Mouse (Mus musculus): ENCODE results near the gene 4930558K02Rik. TPM values are rescaled to one million over a fixed set of nuclear protein-coding genes. Genes with fewer than 3 reads are reported as not detected.

The 4930558K02Rik gene
- polyA plus RNA-seq, 1 experiment from 2014 or later: not detected

DNA sequence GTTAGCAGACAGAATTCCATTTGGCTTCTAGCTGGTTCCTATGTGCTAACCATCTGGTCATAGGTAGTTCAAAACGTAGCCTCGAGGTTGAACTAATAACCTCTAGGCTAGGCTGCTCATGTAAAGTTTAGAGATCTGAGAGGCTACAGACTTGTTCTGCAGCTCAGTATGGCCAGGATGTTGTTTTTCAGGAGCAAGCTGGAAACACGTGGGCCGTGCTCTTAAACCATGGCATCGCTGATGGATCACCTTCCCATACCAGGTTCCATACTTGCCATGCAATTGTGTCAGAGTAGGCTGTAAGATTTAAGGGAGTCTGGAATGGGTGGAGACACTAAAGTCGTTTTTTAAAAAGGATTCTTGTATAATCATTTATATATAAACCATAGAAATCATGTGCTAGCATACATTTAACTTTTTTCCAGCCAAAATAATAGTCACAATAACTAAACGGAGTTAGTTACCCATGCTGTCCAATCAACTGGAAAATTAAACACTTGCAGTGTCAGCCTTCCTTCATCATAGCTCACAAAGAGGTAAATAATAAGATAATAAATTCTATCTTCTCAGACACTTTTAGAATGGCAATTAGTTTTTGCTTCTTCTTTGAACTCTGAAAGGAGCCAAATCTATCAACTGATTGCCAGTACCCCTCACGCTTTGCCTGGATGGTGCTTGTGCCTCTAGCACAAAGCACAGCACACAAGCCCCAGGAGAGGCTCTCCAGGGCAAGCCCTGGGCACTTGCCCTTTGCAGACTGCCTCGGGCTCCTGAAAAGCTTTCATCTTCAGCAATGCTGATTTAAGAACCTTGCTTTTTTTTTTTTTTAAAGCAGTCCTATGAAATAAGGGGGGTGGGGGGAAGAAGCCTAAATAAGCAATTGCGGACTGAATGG lies 11.5 kb upstream of the 4930558K02Rik start:
- no peak overlapping the region for H3K4me3 ChIP-seq (replicated peaks)
- no peaks in the 10 kb centered on the region for H3K36me3 ChIP-seq
- no peaks in the 10 kb centered on the region for H3K27me3 ChIP-seq
- 18% methylated on average over 10 of the region's 10 CpGs for WGBS
- peak; percentile 84 for ATAC-seq (replicated peaks; ENCODE audit: low FRiP score)
- H3K4me2 ChIP-seq: peak overlapping the region; percentile 12; the same call in 1 of the 2 replicates
- H3K4me1 ChIP-seq: peaks cover 20% of the 10 kb centered on the region
- no peaks in the 10 kb centered on the region for H3K9me3 ChIP-seq (replicated peaks)
- no peak overlapping the region for H3K9ac ChIP-seq
- peak overlapping the region; percentile 49; the same call in 1 of the 2 replicates for H3K27ac ChIP-seq

DNA sequence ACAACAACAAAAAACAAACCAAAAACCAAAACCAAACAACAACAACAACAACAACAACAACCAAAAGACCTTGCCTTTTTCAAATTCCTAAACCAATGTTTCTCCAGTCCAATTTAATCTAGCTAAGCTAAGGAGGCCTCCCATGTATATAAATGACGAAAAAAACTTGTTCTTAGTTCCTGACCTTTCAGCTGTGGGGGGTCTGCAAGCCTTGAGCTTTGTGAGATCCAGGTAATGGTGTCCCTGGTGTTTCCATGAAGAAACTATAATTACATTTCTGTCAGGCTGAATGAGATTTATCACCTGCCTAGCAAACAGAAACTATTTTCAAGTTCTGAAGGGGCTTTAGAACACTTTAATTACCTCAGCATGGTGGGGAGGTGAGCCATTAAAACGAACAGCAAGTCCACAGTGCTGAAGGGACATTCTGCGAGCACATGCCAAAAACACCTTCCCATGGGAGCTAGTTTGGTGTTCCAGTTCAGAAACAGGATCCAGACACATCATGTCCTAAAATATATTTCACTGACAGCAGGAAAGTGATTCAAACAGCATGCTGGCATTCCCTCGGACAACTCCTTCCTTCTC lies 4.6 kb upstream of the 4930558K02Rik start:
- no peak overlapping the region for H3K4me3 ChIP-seq (replicated peaks)
- no peaks in the 10 kb centered on the region for H3K36me3 ChIP-seq
- H3K9me3 ChIP-seq (replicated peaks): no peaks in the 10 kb centered on the region
- no peak overlapping the region for H3K4me2 ChIP-seq
- ATAC-seq (replicated peaks; ENCODE audit: low FRiP score): 0 out of 2 replicates have a peak, but pooled peaks have one; percentile 35
- H3K27ac ChIP-seq: no peak overlapping the region
- no peaks in the 10 kb centered on the region for H3K27me3 ChIP-seq
- peaks cover 14% of the 10 kb centered on the region; the same call in 1 of the 2 replicates for H3K4me1 ChIP-seq
- H3K9ac ChIP-seq: no peak overlapping the region
- WGBS: 18% methylated on average over 4 of the region's 4 CpGs

DNA sequence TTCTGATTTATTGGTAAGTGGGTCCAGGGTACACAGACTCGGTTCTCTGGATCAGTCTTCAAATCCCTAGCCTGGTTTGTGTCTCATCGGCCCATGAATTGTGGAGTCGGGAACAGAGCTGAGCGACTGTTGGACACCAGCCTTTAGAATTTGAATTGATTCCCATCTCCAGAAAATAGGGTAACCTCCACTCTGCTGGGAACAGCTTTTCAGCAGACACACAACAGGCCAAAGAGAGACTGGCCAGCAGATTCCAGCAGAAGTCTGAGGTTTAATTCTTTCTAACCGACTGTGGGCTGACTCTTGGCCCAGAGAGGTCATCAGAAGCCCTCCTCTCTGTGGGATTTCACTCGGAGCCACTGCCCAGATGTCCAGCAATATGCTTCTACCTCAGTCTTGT lies 4.0 kb upstream of the 4930558K02Rik start:
- Histone ChIP-seq H3K27ac (peak overlapping the region; percentile 48; the same call in 1 of the 2 replicates), H3K4me2 (no peak overlapping the region), H3K9ac (no peak overlapping the region), H3K4me3 (replicated peaks) (no peak overlapping the region), H3K36me3 (no peaks in the 10 kb centered on the region), H3K27me3 (no peaks in the 10 kb centered on the region), H3K4me1 (peaks cover 14% of the 10 kb centered on the region; the same call in 1 of the 2 replicates), H3K9me3 (replicated peaks) (no peaks in the 10 kb centered on the region)
- 52% methylated on average over 6 of the region's 6 CpGs for WGBS
- no peak for ATAC-seq (replicated peaks; ENCODE audit: low FRiP score)

DNA sequence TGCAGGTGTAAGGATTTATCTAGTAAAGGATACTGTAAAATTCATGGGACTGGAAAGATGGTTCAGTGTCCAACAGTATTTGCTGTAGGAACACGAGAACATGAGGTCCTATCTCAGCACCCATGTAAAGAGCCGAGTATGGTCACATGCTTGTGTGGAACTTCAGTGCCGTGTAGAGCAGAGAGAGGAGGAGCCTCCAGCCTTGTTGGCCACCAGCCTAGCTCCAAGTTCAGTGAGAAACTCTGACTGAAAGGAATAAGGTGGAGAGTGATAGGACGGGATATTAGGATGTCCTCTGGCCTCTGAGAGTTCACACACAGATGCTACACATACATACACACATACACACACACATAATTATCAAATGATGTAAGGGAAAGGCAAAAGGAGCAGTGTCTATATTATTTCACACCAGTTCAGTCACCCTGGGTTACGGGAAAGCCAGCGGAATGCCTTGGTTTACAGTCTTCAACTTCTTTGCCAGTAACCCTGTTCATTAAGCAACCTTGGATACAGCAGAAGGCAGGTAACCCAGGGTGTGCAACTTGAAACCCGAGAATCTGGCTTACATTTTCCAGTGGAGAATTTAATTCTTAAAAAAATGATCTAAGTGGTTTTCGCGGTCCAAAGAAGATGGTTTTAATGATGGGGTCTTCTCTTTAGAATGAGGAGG lies 1.3 kb upstream of the 4930558K02Rik start:
- peaks cover 33% of the 10 kb centered on the region for H3K4me1 ChIP-seq
- H3K36me3 ChIP-seq: no peaks in the 10 kb centered on the region
- WGBS: 71% methylated on average over 9 of the region's 9 CpGs
- no peak for ATAC-seq (replicated peaks; ENCODE audit: low FRiP score)
- H3K27me3 ChIP-seq: no peaks in the 10 kb centered on the region
- no peak overlapping the region for H3K4me3 ChIP-seq (replicated peaks)
- no peak overlapping the region for H3K27ac ChIP-seq
- no peak overlapping the region for H3K9ac ChIP-seq
- H3K4me2 ChIP-seq: no peak overlapping the region
- H3K9me3 ChIP-seq (replicated peaks): no peaks in the 10 kb centered on the region

DNA sequence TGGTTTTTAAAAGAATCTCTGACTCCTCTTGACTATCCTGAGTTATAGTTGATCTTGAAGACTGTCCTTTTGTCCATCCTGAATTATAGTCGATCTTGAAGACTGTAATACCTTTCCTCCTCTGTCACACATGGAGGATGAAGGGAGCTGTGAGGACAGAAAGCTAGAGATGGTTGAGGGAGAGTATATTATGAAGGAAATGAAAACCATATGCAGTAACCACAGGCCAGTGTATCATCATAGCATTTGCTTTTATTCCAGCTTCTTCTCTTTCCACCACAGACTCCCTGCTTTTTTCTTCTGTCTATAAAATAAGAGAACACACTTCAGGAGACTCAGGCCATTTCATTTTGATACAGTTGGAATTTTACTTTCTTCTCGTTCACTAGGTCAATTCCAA lies 610 bp upstream of the 4930558K02Rik start:
- WGBS: 86% methylated on average over 2 of the region's 2 CpGs
- no peak overlapping the region for H3K4me2 ChIP-seq
- H3K27ac ChIP-seq: no peak overlapping the region
- no peaks in the 10 kb centered on the region for H3K36me3 ChIP-seq
- H3K4me3 ChIP-seq (replicated peaks): no peak overlapping the region
- peaks cover 35% of the 10 kb centered on the region for H3K4me1 ChIP-seq
- no peaks in the 10 kb centered on the region for H3K9me3 ChIP-seq (replicated peaks)
- no peaks in the 10 kb centered on the region for H3K27me3 ChIP-seq
- ATAC-seq (replicated peaks; ENCODE audit: low FRiP score): no peak
- H3K9ac ChIP-seq: no peak overlapping the region

DNA sequence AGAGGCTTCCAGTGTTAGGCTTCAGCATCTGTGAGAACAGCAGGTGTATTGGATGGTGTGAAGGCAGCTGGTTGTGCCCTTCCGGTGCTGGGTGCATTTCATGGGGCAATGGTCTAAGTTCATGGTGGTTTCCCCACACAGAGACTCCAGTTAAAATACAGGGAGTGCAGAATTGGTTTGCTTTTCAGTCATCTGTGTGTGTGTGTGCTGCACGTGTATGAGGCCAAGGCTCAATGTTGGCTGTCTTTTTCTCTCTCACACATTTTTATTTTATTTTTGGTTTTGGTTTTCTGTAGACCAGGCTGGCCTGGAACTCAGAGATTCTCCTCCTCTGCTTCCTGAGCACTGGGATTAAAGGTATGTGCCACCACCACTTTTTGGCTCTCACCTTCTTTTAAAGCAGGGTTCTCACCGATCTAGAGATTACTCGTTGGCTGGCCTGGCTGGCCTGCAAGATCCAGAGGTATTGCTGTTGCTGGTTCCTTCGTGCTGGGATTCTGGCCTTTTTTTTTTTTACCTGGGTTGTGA lies 1.2 kb downstream of the 4930558K02Rik start:
- no peaks in the 10 kb centered on the region for H3K9me3 ChIP-seq (replicated peaks)
- H3K4me2 ChIP-seq: no peak overlapping the region
- no peak overlapping the region for H3K4me3 ChIP-seq (replicated peaks)
- H3K9ac ChIP-seq: no peak overlapping the region
- no peaks in the 10 kb centered on the region for H3K27me3 ChIP-seq
- no peak overlapping the region for H3K27ac ChIP-seq
- ATAC-seq (replicated peaks; ENCODE audit: low FRiP score): no peak
- no peaks in the 10 kb centered on the region for H3K36me3 ChIP-seq
- peaks cover 39% of the 10 kb centered on the region for H3K4me1 ChIP-seq
- WGBS: 87% methylated on average over 5 of the region's 5 CpGs

DNA sequence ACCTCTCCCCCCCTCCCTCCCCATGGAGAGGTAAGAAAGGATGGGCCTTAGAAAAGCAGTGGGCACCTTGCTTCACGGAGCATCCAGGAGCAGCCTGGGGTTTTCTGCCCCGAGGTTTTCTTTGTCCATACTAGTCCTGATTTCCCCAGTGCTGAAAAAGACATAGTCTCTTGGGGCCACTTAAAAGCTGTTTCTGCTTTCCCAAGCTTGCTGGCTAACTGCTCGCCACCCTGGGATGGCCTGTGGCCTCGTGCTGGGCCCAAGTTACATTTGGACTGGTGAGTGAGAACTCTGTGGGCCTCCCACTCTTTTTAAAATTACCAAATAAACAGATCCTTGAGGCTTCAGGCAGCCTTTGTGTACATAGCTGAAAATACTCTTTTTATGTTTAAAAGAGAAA lies 2.1 kb downstream of the 4930558K02Rik start:
- ATAC-seq (replicated peaks; ENCODE audit: low FRiP score): no peak
- no peak overlapping the region for H3K4me3 ChIP-seq (replicated peaks)
- no peak overlapping the region for H3K4me2 ChIP-seq
- no peaks in the 10 kb centered on the region for H3K27me3 ChIP-seq
- H3K4me1 ChIP-seq: peaks cover 41% of the 10 kb centered on the region
- no peaks in the 10 kb centered on the region for H3K36me3 ChIP-seq
- no peak overlapping the region for H3K27ac ChIP-seq
- no peak overlapping the region for H3K9ac ChIP-seq
- 55% methylated on average over 4 of the region's 4 CpGs for WGBS
- H3K9me3 ChIP-seq (replicated peaks): no peaks in the 10 kb centered on the region

DNA sequence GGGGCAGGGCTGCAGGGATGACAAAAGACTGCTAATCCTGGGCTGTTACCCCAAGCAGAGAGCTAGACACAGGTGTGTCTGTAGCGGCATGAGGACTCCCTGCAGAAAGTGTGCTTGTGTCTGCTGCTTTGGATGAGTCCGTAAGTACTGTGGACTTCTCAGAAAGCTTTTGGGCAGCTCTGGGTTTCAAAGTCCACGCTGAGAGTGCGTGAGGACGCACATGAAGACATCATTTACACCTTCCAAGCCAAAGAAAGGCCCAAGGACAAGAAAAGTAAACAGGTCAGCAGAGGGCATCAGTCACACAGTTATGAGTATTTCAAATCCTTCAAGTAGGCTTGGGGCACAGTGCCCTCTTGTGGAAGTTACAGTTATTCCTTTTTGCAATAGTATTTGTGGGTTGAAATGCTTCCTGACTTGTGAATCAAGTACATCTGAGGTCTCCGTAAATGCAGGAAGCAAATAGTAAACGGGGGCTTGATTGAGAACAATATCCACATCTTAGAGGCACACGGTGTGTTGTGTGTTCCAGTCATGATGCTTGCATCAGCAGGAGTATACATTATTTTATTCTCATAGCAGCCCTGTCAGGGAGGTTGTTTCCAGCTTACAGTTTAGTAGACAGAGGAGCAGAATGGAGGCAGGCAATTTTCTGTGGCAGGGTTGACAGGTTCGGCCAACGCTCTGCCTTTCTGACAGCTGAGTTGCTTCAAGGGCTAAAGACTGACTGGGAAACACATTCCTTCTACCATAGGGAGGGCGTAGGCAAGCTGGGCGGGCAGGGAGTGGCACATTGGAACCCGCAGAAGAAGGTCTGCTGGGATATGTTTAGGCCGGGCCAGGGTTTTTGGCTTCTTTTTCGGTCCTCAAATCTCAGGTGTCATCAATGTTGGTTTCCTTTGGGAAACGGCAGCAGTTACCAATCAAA lies 2.9 kb downstream of the 4930558K02Rik start:
- Histone ChIP-seq H3K9me3 (replicated peaks) (no peaks in the 10 kb centered on the region), H3K27me3 (no peaks in the 10 kb centered on the region), H3K4me3 (replicated peaks) (no peak overlapping the region), H3K4me2 (no peak overlapping the region), H3K4me1 (peaks cover 47% of the 10 kb centered on the region), H3K36me3 (no peaks in the 10 kb centered on the region), H3K27ac (peak overlapping the region; percentile 67), H3K9ac (no peak overlapping the region)
- 44% methylated on average over 16 of the region's 16 CpGs for WGBS
- peak; percentile 42 for ATAC-seq (replicated peaks; ENCODE audit: low FRiP score)

DNA sequence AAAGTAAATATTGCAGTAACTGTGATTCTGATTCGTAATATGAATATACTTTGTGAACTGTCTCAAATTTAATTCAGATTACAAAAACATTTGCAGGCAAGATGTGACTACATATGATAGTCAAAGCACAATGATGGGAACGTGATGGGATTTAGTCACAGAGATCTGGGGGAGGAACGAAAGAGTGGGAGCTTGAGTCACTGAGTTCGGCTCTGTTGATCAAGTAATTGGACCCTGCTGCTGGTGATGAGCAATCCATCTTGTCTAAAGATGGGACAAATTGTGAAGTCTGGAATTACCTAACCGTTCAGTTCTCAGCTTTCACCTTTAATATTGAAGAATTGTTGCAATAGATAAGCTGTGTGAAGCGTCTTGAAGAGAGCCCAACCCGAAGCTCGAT lies 7.2 kb downstream of the 4930558K02Rik start:
- WGBS: 50% methylated on average over 8 of the region's 8 CpGs
- H3K4me1 ChIP-seq: peaks cover 63% of the 10 kb centered on the region

DNA sequence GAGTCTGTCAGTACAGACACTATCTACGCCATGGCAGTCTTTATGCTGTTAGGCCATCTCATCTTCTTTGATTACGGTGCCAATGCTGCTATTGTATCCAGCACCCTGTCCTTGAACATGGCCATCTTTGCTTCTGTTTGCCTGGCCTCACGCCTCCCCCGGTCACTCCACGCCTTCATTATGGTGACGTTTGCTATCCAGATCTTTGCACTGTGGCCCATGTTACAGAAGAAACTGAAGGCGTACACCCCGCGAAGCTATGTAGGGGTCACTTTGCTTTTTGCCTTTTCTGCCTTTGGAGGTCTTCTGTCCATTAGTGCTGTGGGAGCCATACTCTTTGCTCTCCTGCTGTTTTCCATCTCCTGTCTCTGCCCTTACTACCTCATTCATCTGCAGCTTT lies 8.6 kb downstream of the 4930558K02Rik start:
- H3K27me3 ChIP-seq: no peaks in the 10 kb centered on the region
- peaks cover 51% of the 10 kb centered on the region for H3K4me1 ChIP-seq
- no peaks in the 10 kb centered on the region for H3K9me3 ChIP-seq (replicated peaks)
- no peak overlapping the region for H3K4me3 ChIP-seq (replicated peaks)
- WGBS: 98% methylated on average over 9 of the region's 9 CpGs
- H3K9ac ChIP-seq: no peak overlapping the region
- peaks cover 9% of the 10 kb centered on the region for H3K36me3 ChIP-seq
- H3K27ac ChIP-seq: no peak overlapping the region
- no peak for ATAC-seq (replicated peaks; ENCODE audit: low FRiP score)
- no peak overlapping the region for H3K4me2 ChIP-seq

More for the DNA sequence above, 7.2 kb downstream of the 4930558K02Rik start:
- no peaks in the 10 kb centered on the region for H3K27me3 ChIP-seq
- H3K9me3 ChIP-seq (replicated peaks): no peaks in the 10 kb centered on the region
- no peak overlapping the region for H3K4me3 ChIP-seq (replicated peaks)
- ATAC-seq (replicated peaks; ENCODE audit: low FRiP score): no peak
- H3K36me3 ChIP-seq: peaks cover 9% of the 10 kb centered on the region
- no peak overlapping the region for H3K27ac ChIP-seq
- H3K9ac ChIP-seq: no peak overlapping the region
- no peak overlapping the region for H3K4me2 ChIP-seq
